Mouse (Mus musculus) C2C12 (cell line): ENCODE data around the gene Pex6.

Experiments
- CEBPB ChIP-seq: IDR thresholded peaks from one replicate; pipeline ENCODE4 v1.6.1; 2011; ENCODE audit warnings: low read depth, mild to moderate bottlenecking, control low read depth, moderate library complexity
- CTCF ChIP-seq: IDR thresholded peaks from one replicate; pipeline ENCODE4 v1.5.1; 2011; ENCODE audit not compliant: control insufficient read depth, insufficient read depth, insufficient read length
- MYOD1 ChIP-seq: IDR thresholded peaks from one replicate; pipeline ENCODE4 v1.6.1; 2011; ENCODE audit warnings: low read depth; ENCODE audit not compliant: control insufficient read depth, insufficient read length

DNA sequence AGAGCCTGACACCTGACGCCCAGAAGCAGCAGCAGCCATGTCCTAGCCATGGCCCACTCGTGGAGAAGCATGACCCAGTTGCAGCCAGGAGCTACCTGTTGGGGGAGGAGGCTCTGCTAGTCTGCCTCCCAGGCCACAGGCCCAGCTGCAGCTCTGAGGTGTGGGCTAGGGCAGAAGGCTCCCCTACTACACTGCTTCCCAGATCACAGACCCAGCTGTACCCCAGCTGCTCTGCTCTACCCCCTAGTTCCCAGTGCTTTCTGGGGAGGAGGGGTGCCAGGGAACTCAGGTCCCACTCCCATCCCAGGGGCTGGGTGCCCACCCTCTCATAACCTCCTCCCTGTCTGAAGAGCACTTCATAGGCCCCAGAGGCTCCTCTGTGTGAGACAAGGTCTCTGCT lies 52.3 kb downstream of the Pex6 start, which contains the start of gene Ptcra:
- TF ChIP-seq CEBPB (no peak), CTCF (no peak), MYOD1 (no peak)
